Mouse (Mus musculus) CD8-positive naive resting alpha-beta T cell, adult 2 months (primary cell): ENCODE results near the gene Hist1h3b.

ENCODE experiments used
- DNase-seq, 2 experiments: peaks; one replicate each; pipeline ENCODE4 v3.0.0; 2022; ENCODE audit warnings: low read depth in 2 of 2, low spot score in 2 of 2

Hist1h3b gene

DNA sequence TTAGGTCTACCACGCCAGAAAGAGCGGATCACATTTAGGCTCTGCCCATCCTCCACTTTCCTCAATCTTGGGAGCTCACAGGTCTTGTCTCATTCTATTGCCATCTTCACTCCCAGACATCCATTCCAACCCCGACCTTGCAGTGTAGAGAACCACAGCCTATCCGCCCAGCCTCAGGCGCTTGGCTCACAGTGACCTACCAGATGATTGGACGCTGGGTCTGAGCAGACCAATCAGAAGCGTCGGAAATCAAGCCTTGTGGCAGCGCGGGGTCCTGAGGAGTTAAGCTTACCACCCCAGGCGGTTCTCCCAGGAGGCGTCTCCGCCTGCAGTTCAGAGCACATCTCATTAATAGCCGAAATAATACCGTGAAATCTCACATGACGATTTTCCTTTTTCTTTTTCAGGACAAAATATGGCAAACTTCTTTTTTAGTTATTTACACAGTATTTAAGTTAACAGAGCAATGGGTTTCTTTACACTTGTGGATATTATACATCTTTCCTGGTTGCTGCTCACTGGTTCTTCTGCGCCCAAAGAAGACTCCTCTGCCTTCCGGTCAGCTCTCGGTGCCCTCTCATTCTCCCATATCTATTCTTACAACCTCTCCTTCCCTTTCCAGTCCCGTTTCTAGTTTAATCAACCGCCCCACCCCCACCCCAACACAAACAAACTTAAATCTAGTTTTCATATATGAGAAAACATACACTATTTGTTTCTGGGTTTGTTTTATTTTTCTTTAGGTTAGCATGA lies 20.7 kb downstream of the Hist1h3b start:
- DNase-seq = no peak

DNA sequence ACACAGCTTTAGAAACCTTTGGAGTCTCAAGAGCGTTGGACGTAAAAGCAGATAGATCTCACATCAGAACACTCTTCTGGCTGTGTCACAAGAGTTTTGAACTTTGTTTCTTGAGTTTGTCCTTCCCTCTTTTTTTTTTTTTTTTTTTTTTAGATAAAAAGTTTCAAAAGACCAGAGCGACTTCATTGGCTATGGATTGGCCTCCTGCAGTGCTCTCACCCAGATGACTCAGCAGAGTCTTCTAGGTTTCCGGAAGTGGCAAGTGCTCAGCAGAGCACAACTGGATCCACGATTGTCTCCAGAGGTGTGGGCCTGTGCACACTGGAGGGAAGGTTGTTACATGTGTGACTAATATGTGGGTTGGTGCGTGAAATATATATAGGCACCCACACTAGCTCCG lies 26.3 kb downstream of the Hist1h3b start:
- no peak for DNase-seq

DNA sequence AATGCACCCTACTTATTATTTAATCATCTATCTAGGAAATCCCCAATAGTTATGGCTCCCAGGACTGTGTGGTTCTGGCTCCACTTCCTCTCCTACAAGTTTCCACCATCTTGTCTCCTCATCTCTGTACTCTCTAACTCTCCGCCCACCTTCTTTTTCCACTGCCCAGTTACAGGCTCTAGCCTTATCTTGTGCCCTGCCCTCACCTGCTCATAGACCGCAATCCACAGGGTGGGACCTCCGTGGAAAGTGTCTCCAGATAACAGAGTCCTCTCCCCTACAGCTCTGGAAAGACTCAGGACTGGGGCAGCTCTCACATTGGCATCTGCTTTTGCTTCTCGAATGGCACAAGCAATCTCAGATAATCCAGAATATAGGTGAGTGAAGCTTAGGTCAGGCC lies 27.0 kb downstream of the Hist1h3b start:
- DNase-seq = no peak

DNA sequence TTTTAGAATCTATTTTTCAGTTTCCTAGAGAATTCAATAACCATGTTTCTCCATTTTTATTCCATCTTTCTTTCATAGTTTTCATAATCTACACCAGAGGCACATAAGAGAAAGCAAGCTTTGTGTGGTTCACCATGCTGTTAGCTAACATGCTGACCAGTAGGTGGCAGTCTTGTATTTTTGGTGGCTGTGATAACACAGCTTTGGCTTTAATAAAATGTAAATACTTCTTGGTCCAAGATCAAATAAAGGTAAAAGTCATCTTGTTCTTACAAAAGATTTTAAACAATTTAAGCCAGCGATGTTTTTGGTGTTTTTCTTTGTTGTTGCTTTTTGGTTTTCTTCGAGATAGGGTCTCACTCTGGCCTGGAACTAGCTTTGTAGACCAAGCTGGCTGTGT lies 40.5 kb downstream of the Hist1h3b start:
- DNase-seq = peak; percentile 8 to 47

DNA sequence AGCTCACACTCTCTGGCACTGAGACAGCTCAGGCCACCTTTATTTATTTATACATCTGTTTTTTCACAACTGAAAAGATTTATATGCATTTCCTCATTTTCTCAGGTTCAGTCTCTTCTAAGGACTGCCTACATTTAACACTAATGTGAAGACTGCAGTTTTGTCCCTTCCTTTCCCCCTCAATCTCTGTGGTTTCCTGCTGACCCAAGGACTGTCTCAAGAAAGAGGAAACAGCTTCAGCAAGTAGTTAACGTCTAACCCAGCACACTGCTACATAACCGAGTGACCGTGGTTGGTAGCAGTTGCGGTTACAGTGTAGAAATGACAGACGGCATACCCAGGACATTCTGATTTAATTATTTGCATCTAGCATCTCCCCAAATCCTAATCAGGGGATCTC lies 47.3 kb downstream of the Hist1h3b start:
- no peak for DNase-seq
